Mouse (Mus musculus) G1E (cell line): ENCODE measurements at regions not wholly inside any gene's neighbourhood (a gene's known extent, or its start where the extent isn't known, plus 50 kb on each side); places are given as distances from the start of the nearest gene placed in this dataset.

Experiments used
- CTCF ChIP-seq: IDR thresholded peaks from 2 replicates; pipeline ENCODE4 v1.5.1; 2012; ENCODE audit warnings: low read depth, low read length, inconsistent platforms, mixed read lengths
- GATA1 ChIP-seq: IDR thresholded peaks from 2 replicates; pipeline ENCODE4 v1.6.1; 2012; ENCODE audit warnings: borderline replicate concordance, low read length, inconsistent platforms, mixed read lengths
- GATA2 ChIP-seq: IDR thresholded peaks from 2 replicates; pipeline ENCODE4 v1.6.1; 2012; ENCODE audit warnings: low read depth, low read length, inconsistent platforms, borderline replicate concordance
- POLR2AphosphoS5 ChIP-seq: IDR thresholded peaks from 2 replicates; pipeline ENCODE4 v1.6.1; 2012; ENCODE audit warnings: low read depth, low read length, inconsistent platforms; ENCODE audit not compliant: insufficient replicate concordance
- TAL1 ChIP-seq: conservative IDR thresholded peaks from 2 replicates; pipeline ENCODE4 v1.6.1; 2012; ENCODE audit warnings: low read depth, low read length, inconsistent platforms, mixed read lengths

DNA sequence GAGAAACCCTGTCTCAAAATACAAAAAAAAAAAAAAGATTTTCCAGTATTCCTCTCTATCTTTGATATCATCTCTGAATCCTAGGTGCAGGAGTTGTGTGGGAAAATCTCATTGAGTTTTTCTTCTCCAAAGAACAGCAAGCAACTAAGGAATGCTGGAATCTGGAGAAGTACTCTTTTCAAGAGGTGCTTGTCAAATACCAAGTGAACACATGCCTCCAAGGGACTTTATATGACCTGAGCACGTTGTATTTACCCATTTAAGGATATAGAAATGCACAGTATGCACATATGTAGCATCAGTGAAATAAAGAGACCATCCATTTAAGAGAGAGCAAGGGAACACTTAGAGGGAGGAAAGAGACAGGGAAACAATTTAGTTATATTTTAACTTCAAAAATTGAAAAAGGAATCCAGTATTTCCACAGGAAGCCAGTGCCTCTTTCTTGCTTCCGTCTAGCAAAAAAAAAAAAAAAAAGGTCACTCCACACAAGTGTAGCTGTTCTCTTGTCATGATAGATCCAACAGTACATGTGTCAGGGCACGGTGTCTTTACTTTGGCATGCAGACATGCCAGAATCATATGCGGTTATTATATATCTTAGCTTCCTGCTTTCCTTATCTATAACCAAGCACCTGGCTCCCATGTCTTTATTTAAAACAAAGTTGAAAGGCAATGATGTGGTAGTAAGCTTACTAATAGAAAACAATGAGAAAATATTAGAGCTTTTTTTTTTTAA, 212.1 kb upstream of the Etaa1 start:
- TF ChIP-seq CTCF (no peak), POLR2AphosphoS5 (no peak), GATA1 (no peak), TAL1 (no peak), GATA2 (no peak)
